Mouse (Mus musculus) heart, embryonic 16.5 days (tissue): Measurements from ENCODE around the gene Tmem82. TPM values are rescaled to one million over a fixed set of nuclear protein-coding genes. Genes with fewer than 3 reads are reported as not detected.
"Not testable (repeated sequence)": the region's sequence is repeated elsewhere in the genome, so short reads cannot be mapped to it uniquely, and the experiment has no call there.

Experiments
- ATAC-seq: fragments of 200-750 bp; cut with Nextera tagmentation; replicated peaks from 2 replicates; pipeline ENCODE4 v1.8.0; 2017; ENCODE audit warnings: moderate number of reproducible peaks; ENCODE audit not compliant: insufficient read depth, low FRiP score; ENCODE audit errors: extremely low read depth
- H3K27ac ChIP-seq: fragments of 300-500 bp; sonication (generic); 2 replicates; pipeline ENCODE4 v1.5.1; 2014; ENCODE audit warnings: mild to moderate bottlenecking, low read length, control low read depth, moderate library complexity
- H3K27me3 ChIP-seq: fragments of 300-500 bp; sonication (generic); 2 replicates; pipeline ENCODE4 v1.6.1; 2014; ENCODE audit warnings: low read length, mixed read lengths; ENCODE audit not compliant: control insufficient read depth, insufficient read depth
- H3K36me3 ChIP-seq: fragments of 300-500 bp; sonication (generic); 2 replicates; pipeline ENCODE4 v1.6.1; 2014; ENCODE audit not compliant: control insufficient read depth, insufficient read depth
- H3K4me1 ChIP-seq: fragments of 300-500 bp; sonication (generic); 2 replicates; pipeline ENCODE4 v1.6.1; 2014; ENCODE audit warnings: low read length, mixed read lengths; ENCODE audit not compliant: control insufficient read depth, insufficient read depth
- H3K4me2 ChIP-seq: fragments of 300-500 bp; sonication (generic); 2 replicates; pipeline ENCODE4 v1.6.1; 2014; ENCODE audit warnings: low read depth, mild to moderate bottlenecking, control low read depth, low read length
- H3K4me3 ChIP-seq: fragments of 300-500 bp; sonication (generic); 2 replicates; pipeline ENCODE4 v1.5.1; 2014; ENCODE audit warnings: mild to moderate bottlenecking, control low read depth, low read length
- H3K9ac ChIP-seq: fragments of 300-500 bp; sonication (generic); 2 replicates; pipeline ENCODE4 v1.6.1; 2014; ENCODE audit warnings: low read length, control low read depth
- H3K9me3 ChIP-seq: fragments of 300-500 bp; sonication (generic); replicated peaks from 2 replicates; pipeline ENCODE4 v1.6.1; 2016; ENCODE audit warnings: low read length; ENCODE audit not compliant: control insufficient read depth
- WGBS: fragments of 180-500 bp; shearing (Covaris S2); extraction: QIAGEN DNeasy Blood & Tissue Kit; methylation state at CpG from one replicate; pipeline ENCODE4 v1.1.7; 2014; 5-methylcytosine and 5-hydroxymethylcytosine counted together
- polyA plus RNA-seq: library from polyadenylated mRNA; unstranded; fragments of >200 nt; fragmentation: Nextera tagmentation; extraction: Ambion mirVana; gene quantifications from 2 replicates; pipeline ENCODE4 v1.2.1, GENCODE M21; 2015

Gene Tmem82
- polyA plus RNA-seq, 1 experiment from 2014 or later = 1.1 TPM

GRCm38 (mm10) chr4:141570004-141570403, 48.4 kb downstream of the Tmem82 start:
- Histone ChIP-seq H3K9ac (no peak overlapping the region), H3K27ac (no peak overlapping the region)

GRCm38 (mm10) chr4:141568966-141569365, 49.5 kb downstream of the Tmem82 start:
- Histone ChIP-seq H3K4me3 (no peak overlapping the region), H3K27ac (no peak overlapping the region), H3K9ac (no peak overlapping the region), H3K9me3 (no peaks in the 10 kb centered on the region), H3K27me3 (no peaks in the 10 kb centered on the region), H3K4me1 (peaks cover 13% of the 10 kb centered on the region), H3K36me3 (no peaks in the 10 kb centered on the region), H3K4me2 (no peak overlapping the region)
- no peak for ATAC-seq
- 84% methylated on average over 5 of the region's 5 CpGs for WGBS

More at GRCm38 (mm10) chr4:141570004-141570403, 48.4 kb downstream of the Tmem82 start:
- ATAC-seq = no peak
- Histone ChIP-seq H3K27me3 (no peaks in the 10 kb centered on the region), H3K4me3 (no peak overlapping the region), H3K4me2 (no peak overlapping the region), H3K4me1 (peaks cover 15% of the 10 kb centered on the region), H3K9me3 (no peaks in the 10 kb centered on the region), H3K36me3 (no peaks in the 10 kb centered on the region)
- WGBS = 40% methylated on average over 6 of the region's 6 CpGs

DNA sequence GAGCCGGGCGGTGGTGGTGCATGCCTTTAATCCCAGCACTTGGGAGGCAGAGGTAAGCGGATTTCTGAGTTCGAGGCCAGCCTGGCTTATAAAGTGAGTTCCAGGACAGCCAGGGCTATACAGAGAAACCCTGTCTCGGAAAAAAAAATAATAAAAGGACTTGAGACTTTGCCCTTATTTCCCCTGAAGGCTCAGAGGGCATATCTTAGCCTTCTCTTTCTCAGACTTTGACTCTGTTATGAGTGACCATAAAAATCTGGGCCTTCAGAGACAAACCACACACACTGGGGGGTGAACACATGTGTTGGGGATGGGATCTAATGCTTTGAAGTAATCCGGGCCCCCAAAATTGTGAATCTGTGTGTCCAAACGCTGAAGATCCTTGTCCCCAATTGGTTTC, 51.3 kb downstream of the Tmem82 start:
- 92% methylated on average over 7 of the region's 7 CpGs for WGBS
- not testable (repeated sequence) for H3K4me1 ChIP-seq, H3K9me3 ChIP-seq, H3K9ac ChIP-seq, H3K27ac ChIP-seq, H3K4me2 ChIP-seq, H3K27me3 ChIP-seq, H3K36me3 ChIP-seq, H3K4me3 ChIP-seq, ATAC-seq

- WGBS = 72% methylated on average over 6 of the region's 6 CpGs
- H3K4me3 ChIP-seq = no peak overlapping the region
- no peak for ATAC-seq
Measured at GRCm38 (mm10) chr4:141566187-141566586, 52.2 kb downstream of the Tmem82 start.

GRCm38 (mm10) chr4:141565325-141565724, 53.1 kb downstream of the Tmem82 start:
- WGBS = 42% methylated on average over 7 of the region's 7 CpGs
- Histone ChIP-seq H3K9me3 (no peaks in the 10 kb centered on the region), H3K4me1 (0 out of 2 replicates have a peak, but pooled peaks cover 3% of the 10 kb centered on the region), H3K36me3 (no peaks in the 10 kb centered on the region), H3K9ac (0 out of 2 replicates have a peak overlapping the region, but pooled peaks have one; percentile 32), H3K27ac (peak overlapping the region; percentile 49), H3K4me3 (no peak overlapping the region), H3K27me3 (no peaks in the 10 kb centered on the region), H3K4me2 (no peak overlapping the region)
- ATAC-seq = no peak

More at GRCm38 (mm10) chr4:141566187-141566586, 52.2 kb downstream of the Tmem82 start:
- H3K9ac ChIP-seq = no peak overlapping the region
- H3K4me1 ChIP-seq = peaks cover 4% of the 10 kb centered on the region; the same call in 1 of the 2 replicates
- no peaks in the 10 kb centered on the region for H3K9me3 ChIP-seq
- H3K4me2 ChIP-seq = no peak overlapping the region
- H3K27me3 ChIP-seq = no peaks in the 10 kb centered on the region
- no peaks in the 10 kb centered on the region for H3K36me3 ChIP-seq
- no peak overlapping the region for H3K27ac ChIP-seq

GRCm38 (mm10) chr4:141564660-141565059, 53.8 kb downstream of the Tmem82 start:
- H3K27me3 ChIP-seq = no peaks in the 10 kb centered on the region
- H3K36me3 ChIP-seq = no peaks in the 10 kb centered on the region
- no peak overlapping the region for H3K4me2 ChIP-seq
- no peak overlapping the region for H3K9ac ChIP-seq
- 78% methylated on average over 3 of the region's 3 CpGs for WGBS
- H3K27ac ChIP-seq = no peak overlapping the region
- 0 out of 2 replicates have a peak, but pooled peaks cover under 1% of the 10 kb centered on the region for H3K4me1 ChIP-seq
- no peak overlapping the region for H3K4me3 ChIP-seq
- H3K9me3 ChIP-seq = no peaks in the 10 kb centered on the region
- no peak for ATAC-seq

GRCm38 (mm10) chr4:141564209-141564608, 54.2 kb downstream of the Tmem82 start:
- Histone ChIP-seq H3K4me3 (no peak overlapping the region), H3K9ac (no peak overlapping the region), H3K4me1 (peaks cover under 1% of the 10 kb centered on the region; the same call in 1 of the 2 replicates), H3K36me3 (no peaks in the 10 kb centered on the region), H3K27me3 (no peaks in the 10 kb centered on the region), H3K27ac (no peak overlapping the region), H3K4me2 (no peak overlapping the region), H3K9me3 (no peaks in the 10 kb centered on the region)
- ATAC-seq = no peak
- WGBS = 89% methylated on average over 4 of the region's 4 CpGs

Other genes starting within 250 kb of the Tmem82 start
- 0.11 TPM in 1 of 2 replicates, not detected in the other for gene Clcnka, start 219.9 kb downstream of the Tmem82 start, polyA plus RNA-seq
- gene Clcnkb, start 202.6 kb downstream of the Tmem82 start, polyA plus RNA-seq = 0.34 and 0.49 TPM in 2 replicates
- gene Hspb7, start 197.9 kb downstream of the Tmem82 start, polyA plus RNA-seq = 224 and 293 TPM in 2 replicates
- gene Srarp, start 182.5 kb downstream of the Tmem82 start, polyA plus RNA-seq = not detected in 2 replicates
- gene Zbtb17, start 174.0 kb downstream of the Tmem82 start, polyA plus RNA-seq = 22.2 and 26.1 TPM in 2 replicates
- 5.2 and 7.1 TPM in 2 replicates for gene Spen, start 80.0 kb downstream of the Tmem82 start, polyA plus RNA-seq
- gene Fblim1, start 12.5 kb downstream of the Tmem82 start, polyA plus RNA-seq = 46.9 and 49.7 TPM in 2 replicates
- gene Slc25a34, start 5.2 kb upstream of the Tmem82 start, polyA plus RNA-seq = 1.3 TPM in 2 replicates
- 4.9 and 6.2 TPM in 2 replicates for gene Plekhm2, start 46.3 kb upstream of the Tmem82 start, polyA plus RNA-seq
- gene Rsc1a1, start 67.0 kb upstream of the Tmem82 start, polyA plus RNA-seq = 0.21 TPM in 1 of 2 replicates, not detected in the other
- 14.1 and 15.1 TPM in 2 replicates for gene Ddi2, start 104.8 kb upstream of the Tmem82 start, polyA plus RNA-seq
- 0.71 and 1.2 TPM in 2 replicates for gene Agmat, start 128.0 kb upstream of the Tmem82 start, polyA plus RNA-seq
- 4.4 and 4.5 TPM in 2 replicates for gene Dnajc16, start 172.3 kb upstream of the Tmem82 start, polyA plus RNA-seq
- gene Casp9, start 175.0 kb upstream of the Tmem82 start, polyA plus RNA-seq = 17.1 and 19.3 TPM in 2 replicates
- 0.63 TPM in 1 of 2 replicates, not detected in the other for gene Cela2a, start 207.5 kb upstream of the Tmem82 start, polyA plus RNA-seq
- gene Ctrc, start 227.7 kb upstream of the Tmem82 start, polyA plus RNA-seq = not detected in 2 replicates